Mouse (Mus musculus): ENCODE results near the gene Crtc3.

GRCm38 (mm10) chr7:80597900-80598299, 90.8 kb downstream of the Crtc3 start:
- TF ChIP-seq POLR2A (IDR thresholded peaks at IDR 0.05; ENCODE audit: extremely low read depth, insufficient read depth, low read length) (no peak), CTCF (IDR thresholded peaks at IDR 0.05; ENCODE audit: extremely low read depth, insufficient read depth, low read length) (no peak)
